16 mouse cellular contexts compared by ENCODE assay signal in the genomic region with DNA sequence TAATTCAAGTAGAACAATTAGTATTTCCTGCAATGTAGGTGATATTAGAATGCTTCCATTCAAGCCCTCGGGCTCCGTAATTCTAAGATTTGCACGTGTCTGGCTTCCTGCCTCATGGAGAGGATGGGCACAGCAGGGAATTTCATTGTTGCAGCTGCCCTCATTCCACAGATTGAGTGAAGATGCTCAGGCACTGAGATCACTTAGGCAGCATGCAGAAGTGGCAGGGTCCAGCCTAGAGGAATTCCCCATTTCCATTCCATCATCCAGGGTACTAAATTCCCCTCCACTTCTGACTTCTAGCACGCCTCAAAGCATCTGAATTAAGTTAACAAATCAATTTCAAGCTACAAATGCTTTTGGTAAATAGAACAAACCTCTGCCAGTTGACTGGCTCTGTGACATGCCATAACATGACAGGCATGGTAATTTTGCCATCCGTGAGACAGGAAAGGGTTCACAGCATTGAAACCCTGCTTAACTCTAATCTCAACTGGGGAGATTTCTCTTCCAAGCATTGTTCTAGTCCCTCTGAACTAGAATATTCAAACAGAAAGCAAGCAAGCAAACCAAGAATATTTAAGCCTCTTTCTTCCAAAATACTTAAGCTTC.
A peak's percentile ranks its signal among the peaks of the same experiment; 100 is the strongest.
DNase-seq lines count a peak whose midpoint lies in the region; ATAC-seq and TF ChIP-seq lines count a peak whose summit lies in the region.
"Had no signal": no experiment of that assay in that cellular context is flagged by ENCODE, and none has a peak within 500 bp of the region (broad histone marks: within the 10 kb centered on the region; RNA-seq: fewer than 3 reads in every experiment).

No protein-coding gene starts in this region.

- H3K9ac ChIP-seq in hindbrain, embryonic 11.5 days (ENCODE audit: low read depth, low read length) = no peak overlapping the region
- no peak overlapping the region for H3K9ac ChIP-seq in midbrain, embryonic 14.5 days (replicated peaks; ENCODE audit: low read length)
- H3K9ac ChIP-seq in intestine, postnatal 0 days (ENCODE audit: low read depth, low read length) = no peak overlapping the region
- H3K9ac ChIP-seq: heart, embryonic 15.5 days; liver, embryonic 13.5 days; stomach, embryonic 15.5 days had no signal

- H3K27ac ChIP-seq in hindbrain, embryonic 11.5 days (ENCODE audit: low read depth, low read length) = no peak overlapping the region
- H3K27ac ChIP-seq in midbrain, embryonic 14.5 days (replicated peaks; ENCODE audit: low read depth, low read length) = no peak overlapping the region
- no peak overlapping the region for H3K27ac ChIP-seq in intestine, postnatal 0 days (ENCODE audit: low read depth, low read length)
- H3K27ac ChIP-seq: heart, embryonic 15.5 days; liver, embryonic 13.5 days; macrophage; stomach, embryonic 15.5 days had no signal

- peak; percentile 76 for DNase-seq in cerebellum, postnatal 10 days
- DNase-seq in cerebellum, adult 18-20 months = no peak
- DNase-seq in MN1 (ENCODE audit: low spot score) = peak; percentile 9
- DNase-seq in hindbrain, embryonic 11.5 days (ENCODE audit: low spot score) = peak; percentile 13
- peak; percentile 69 for DNase-seq in midbrain, embryonic 14.5 days
- DNase-seq in layer of hippocampus, adult 9-10 months (ENCODE audit: low spot score) = no peak
- DNase-seq in adrenal gland, postnatal 14 days = no peak
- DNase-seq: gastrocnemius, postnatal 36 days; liver, embryonic 13.5 days; right cerebral cortex, postnatal 25 days; thymus, postnatal 4 days had no signal

- WGBS in hindbrain, embryonic 11.5 days = 31% methylated on average over 5 of the region's 5 CpGs
- 7% methylated on average over 5 of the region's 5 CpGs for WGBS in midbrain, embryonic 14.5 days
- 68% methylated on average over 5 of the region's 5 CpGs for WGBS in intestine, postnatal 0 days

- no peak overlapping the region for H3K4me3 ChIP-seq in hindbrain, embryonic 11.5 days (ENCODE audit: low read depth, low read length)
- no peak overlapping the region for H3K4me3 ChIP-seq in midbrain, embryonic 14.5 days (replicated peaks; ENCODE audit: low read depth, low read length)
- no peak overlapping the region for H3K4me3 ChIP-seq in intestine, postnatal 0 days (ENCODE audit: low read depth, low read length)
- H3K4me3 ChIP-seq: heart, embryonic 15.5 days; liver, embryonic 13.5 days; stomach, embryonic 15.5 days had no signal

- ATAC-seq in hindbrain, embryonic 11.5 days (ENCODE audit: low FRiP score) = peak; percentile 68
- ATAC-seq in midbrain, embryonic 14.5 days (ENCODE audit: low FRiP score, low TSS enrichment) = peak; percentile 74
- no peak for ATAC-seq in intestine, postnatal 0 days
- ATAC-seq: intestine, embryonic 16.5 days had no signal

- no peaks in the 10 kb centered on the region for H3K9me3 ChIP-seq in hindbrain, embryonic 11.5 days (ENCODE audit: control insufficient read depth, low read length)
- no peaks in the 10 kb centered on the region for H3K9me3 ChIP-seq in midbrain, embryonic 14.5 days (ENCODE audit: control insufficient read depth, low read length)
- no peaks in the 10 kb centered on the region for H3K9me3 ChIP-seq in intestine, postnatal 0 days (ENCODE audit: control insufficient read depth)
- H3K9me3 ChIP-seq: heart, embryonic 15.5 days; stomach, embryonic 15.5 days had no signal

- no peaks in the 10 kb centered on the region for H3K27me3 ChIP-seq in hindbrain, embryonic 11.5 days (ENCODE audit: control insufficient read depth, insufficient read depth, low read length)
- 0 out of 2 replicates have a peak, but pooled peaks cover 3% of the 10 kb centered on the region for H3K27me3 ChIP-seq in midbrain, embryonic 14.5 days (ENCODE audit: control insufficient read depth, insufficient read depth, low read length)
- H3K27me3 ChIP-seq in intestine, postnatal 0 days (replicated peaks; ENCODE audit: control insufficient read depth, insufficient read depth, low read length) = no peaks in the 10 kb centered on the region
- H3K27me3 ChIP-seq: heart, embryonic 15.5 days; liver, embryonic 13.5 days; stomach, embryonic 15.5 days had no signal

- no peaks in the 10 kb centered on the region for H3K36me3 ChIP-seq in hindbrain, embryonic 11.5 days (ENCODE audit: control insufficient read depth, insufficient read depth, low read length)
- no peaks in the 10 kb centered on the region for H3K36me3 ChIP-seq in midbrain, embryonic 14.5 days (ENCODE audit: control insufficient read depth, insufficient read depth, low read length)
- no peaks in the 10 kb centered on the region for H3K36me3 ChIP-seq in intestine, postnatal 0 days (ENCODE audit: control insufficient read depth, insufficient read depth)
- H3K36me3 ChIP-seq: heart, embryonic 15.5 days; liver, embryonic 13.5 days; stomach, embryonic 15.5 days had no signal

- H3K4me2 ChIP-seq in hindbrain, embryonic 11.5 days (replicated peaks; ENCODE audit: low read depth, low read length) = no peak overlapping the region
- no peak overlapping the region for H3K4me2 ChIP-seq in midbrain, embryonic 14.5 days (ENCODE audit: low read length)
- no peak overlapping the region for H3K4me2 ChIP-seq in intestine, postnatal 0 days (replicated peaks; ENCODE audit: low read depth)
- H3K4me2 ChIP-seq: heart, embryonic 15.5 days; liver, embryonic 13.5 days; stomach, embryonic 15.5 days had no signal

- H3K4me1 ChIP-seq in hindbrain, embryonic 11.5 days (replicated peaks; ENCODE audit: control insufficient read depth, insufficient read depth, low read length) = no peaks in the 10 kb centered on the region
- H3K4me1 ChIP-seq in midbrain, embryonic 14.5 days (ENCODE audit: control insufficient read depth, insufficient read depth, low read length) = no peaks in the 10 kb centered on the region
- no peaks in the 10 kb centered on the region for H3K4me1 ChIP-seq in intestine, postnatal 0 days (replicated peaks; ENCODE audit: control insufficient read depth, insufficient read depth, low read length)
- H3K4me1 ChIP-seq: heart, embryonic 15.5 days; liver, embryonic 13.5 days; stomach, embryonic 15.5 days had no signal

- no peak for TF ChIP-seq CTCF in intestine, postnatal 0 days (IDR thresholded peaks at IDR 0.05; ENCODE audit: low read depth)

Comparison
In these comparisons a context has a peak if more than half of its experiments do, and no peak if none do; other contexts are left out.
1. DNase-seq: peak in cerebellum, postnatal 10 days (2 of 2), MN1 (single experiment), hindbrain, embryonic 11.5 days (single experiment) and midbrain, embryonic 14.5 days (single experiment); none in cerebellum, adult 18-20 months (0 of 2), layer of hippocampus, adult 9-10 months (single experiment) and adrenal gland, postnatal 14 days (single experiment).